Mouse (Mus musculus) CD8-positive naive resting alpha-beta T cell, adult 57 days (primary cell): ENCODE measurements around the gene Psma2. TPM values are rescaled to one million over a fixed set of nuclear protein-coding genes. Genes with fewer than 3 reads are reported as not detected.

Source experiments
- total RNA-seq: library from RNA; stranded (reverse); gene quantifications from one replicate; pipeline ENCODE4 v1.2.4, GENCODE M21; 2023

Psma2 gene
- 56.6 TPM for total RNA-seq

GRCm38 (mm10) chr13:14612926-14613529, at the start of gene Psma2, which contains the start of gene Mrpl32:
TSS of gene Psma2 (plus strand) at chr13:14613240.
TSS of gene Mrpl32 (minus strand) at chr13:14613165.

GRCm38 (mm10) chr13:14629726-14630641, 16.9 kb downstream of the Psma2 start, which contains the start of gene AW209491:
TSS of gene AW209491 (plus strand) at chr13:14630154.

Other genes starting within 250 kb of the Psma2 start
- not detected for gene Hecw1, start 90.0 kb upstream of the Psma2 start, total RNA-seq
- gene Mrpl32, start 75 bp upstream of the Psma2 start, total RNA-seq: 41.1 TPM
- 4.3 TPM for gene AW209491, start 16.9 kb downstream of the Psma2 start, total RNA-seq